Mouse (Mus musculus) spleen, adult 2 months (tissue): ENCODE measurements around the gene Cryzl2.

Experiments
- CTCF ChIP-seq: fragments of 200-500 bp; IDR thresholded peaks from 2 replicates; pipeline ENCODE4 v1.5.1; 2011; ENCODE audit warnings: mild to moderate bottlenecking, inconsistent platforms; ENCODE audit not compliant: insufficient read depth, insufficient read length, insufficient replicate concordance; ENCODE audit errors: extremely low read depth
- POLR2A ChIP-seq: fragments of 200-500 bp; IDR thresholded peaks from 2 replicates; pipeline ENCODE4 v1.6.1; 2011; ENCODE audit warnings: low read depth, low read length, inconsistent platforms

DNA sequence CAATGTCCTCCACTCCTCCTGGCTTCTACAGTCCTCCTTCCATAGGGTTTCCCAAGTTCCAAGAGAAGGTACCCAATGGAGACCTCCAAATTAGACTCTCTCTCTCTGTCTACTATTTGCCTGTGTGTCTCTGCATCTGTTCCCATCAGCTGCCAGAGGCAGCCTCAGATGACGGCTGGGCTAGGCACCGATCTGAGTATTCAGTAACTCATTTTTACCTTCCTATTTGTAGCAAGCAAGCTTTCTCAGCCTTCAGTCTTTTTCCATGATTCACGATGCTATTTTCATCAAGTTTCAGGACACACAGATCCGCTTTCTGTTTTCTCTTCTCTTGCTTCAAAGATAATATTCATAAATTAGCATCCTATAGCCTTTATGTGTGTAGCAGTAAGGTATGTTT lies 25.8 kb downstream of the Cryzl2 start:
- TF ChIP-seq POLR2A, result no peak
- no peak for TF ChIP-seq CTCF
